Mouse (Mus musculus) heart, postnatal 0 days (tissue): ENCODE results near the gene Rora. TPM values are rescaled to one million over a fixed set of nuclear protein-coding genes. Genes with fewer than 3 reads are reported as not detected.
A peak's percentile ranks its signal among the peaks of the same experiment; 100 is the strongest.

Experiments used
- ATAC-seq: fragments of 200-750 bp; cut with Nextera tagmentation; 2 replicates; pipeline ENCODE4 v1.8.0; 2017; ENCODE audit warnings: low read depth, moderate number of reproducible peaks, moderate library complexity; ENCODE audit not compliant: insufficient read depth
- DNase-seq: peaks from one replicate; pipeline ENCODE4 v3.0.0-alpha.2; 2016; ENCODE audit warnings: low spot score
- H3K27ac ChIP-seq: fragments of 300-500 bp; sonication (generic); 2 replicates; pipeline ENCODE4 v1.5.1; 2014; ENCODE audit warnings: low read depth, mild to moderate bottlenecking
- H3K27me3 ChIP-seq: fragments of 300-500 bp; sonication (generic); 2 replicates; pipeline ENCODE4 v1.6.1; 2014; ENCODE audit warnings: low read length, mixed read lengths; ENCODE audit not compliant: control insufficient read depth, insufficient read depth
- H3K36me3 ChIP-seq: fragments of 300-500 bp; sonication (generic); replicated peaks from 2 replicates; pipeline ENCODE4 v1.6.1; 2014; ENCODE audit warnings: low read length, mixed read lengths; ENCODE audit not compliant: control insufficient read depth, insufficient read depth
- H3K4me1 ChIP-seq: fragments of 300-500 bp; sonication (generic); 2 replicates; pipeline ENCODE4 v1.6.1; 2014; ENCODE audit warnings: antibody characterized with exemption; ENCODE audit not compliant: control insufficient read depth, insufficient read depth
- H3K4me2 ChIP-seq: fragments of 300-500 bp; sonication (generic); 2 replicates; pipeline ENCODE4 v1.6.1; 2014; ENCODE audit warnings: low read depth, mild to moderate bottlenecking, low read length, moderate library complexity
- H3K4me3 ChIP-seq: fragments of 300-500 bp; sonication (generic); 2 replicates; pipeline ENCODE4 v1.5.1; 2014; ENCODE audit warnings: low read depth, low read length
- H3K9ac ChIP-seq: fragments of 300-500 bp; sonication (generic); replicated peaks from 2 replicates; pipeline ENCODE4 v1.6.1; 2014; ENCODE audit warnings: low read depth, low read length, mixed read lengths
- H3K9me3 ChIP-seq: fragments of 300-500 bp; sonication (generic); replicated peaks from 2 replicates; pipeline ENCODE4 v1.6.1; 2016; ENCODE audit warnings: low read length; ENCODE audit not compliant: control insufficient read depth
- CTCF ChIP-seq: IDR thresholded peaks from 2 replicates; pipeline ENCODE4 v1.5.1; 2016; ENCODE audit warnings: antibody characterized with exemption, control low read depth, low read depth
- EP300 ChIP-seq: IDR thresholded peaks from 2 replicates; pipeline ENCODE4 v1.6.1; 2016; ENCODE audit warnings: antibody characterized with exemption, low read depth
- WGBS: fragments of 180-500 bp; shearing (Covaris S2); extraction: QIAGEN DNeasy Blood & Tissue Kit; methylation state at CpG from one replicate; pipeline ENCODE4 v1.1.7; 2014; 5-methylcytosine and 5-hydroxymethylcytosine counted together
- polyA plus RNA-seq: library from polyadenylated mRNA; unstranded; fragments of >200 nt; fragmentation: Nextera tagmentation; extraction: Ambion mirVana; gene quantifications from 2 replicates; pipeline ENCODE4 v1.2.1, GENCODE M21; 2015
- total RNA-seq: library from RNA; depleted of rRNA; stranded (reverse); fragments of >200 nt; gene quantifications from 2 replicates; pipeline ENCODE4 v1.2.3, GENCODE M21; 2014; ENCODE audit warnings: low replicate concordance

Gene Rora
- total and polyA plus RNA-seq, 2 experiments from 2014 or later: 7.9 to 9.8 TPM

- Histone ChIP-seq H3K27ac (no peak overlapping the region), H3K27me3 (no peaks in the 10 kb centered on the region), H3K4me1 (no peaks in the 10 kb centered on the region), H3K36me3 (no peaks in the 10 kb centered on the region), H3K9ac (no peak overlapping the region), H3K4me2 (no peak overlapping the region), H3K9me3 (no peaks in the 10 kb centered on the region), H3K4me3 (no peak overlapping the region)
- no peak for DNase-seq
- TF ChIP-seq EP300: no peak
- no peak for TF ChIP-seq CTCF
- peak; percentile 39; the same call in 1 of the 2 replicates for ATAC-seq
These were observed 166.9 kb downstream of the Rora start for GRCm38 (mm10) chr9:68820478-68820877.

GRCm38 (mm10) chr9:68821388-68821787, 167.8 kb downstream of the Rora start:
- Histone ChIP-seq H3K9me3 (no peaks in the 10 kb centered on the region), H3K4me3 (no peak overlapping the region), H3K4me2 (no peak overlapping the region), H3K27ac (no peak overlapping the region), H3K4me1 (no peaks in the 10 kb centered on the region), H3K9ac (no peak overlapping the region), H3K27me3 (no peaks in the 10 kb centered on the region), H3K36me3 (no peaks in the 10 kb centered on the region)
- ATAC-seq (no peak), DNase-seq (no peak)
- TF ChIP-seq CTCF: no peak
- 77% methylated on average over 1 of the region's 1 CpGs for WGBS

GRCm38 (mm10) chr9:68823292-68823691, 169.7 kb downstream of the Rora start:
- TF ChIP-seq CTCF: no peak
- no peak for TF ChIP-seq EP300
- Histone ChIP-seq H3K4me1 (no peaks in the 10 kb centered on the region), H3K27ac (no peak overlapping the region), H3K36me3 (no peaks in the 10 kb centered on the region), H3K4me2 (no peak overlapping the region), H3K27me3 (no peaks in the 10 kb centered on the region), H3K9ac (no peak overlapping the region), H3K4me3 (no peak overlapping the region), H3K9me3 (no peaks in the 10 kb centered on the region)
- WGBS: 89% methylated on average over 5 of the region's 5 CpGs
- no peak for DNase-seq
- no peak for ATAC-seq

GRCm38 (mm10) chr9:68825107-68825506, 171.5 kb downstream of the Rora start:
- H3K4me2 ChIP-seq: no peak overlapping the region
- no peak overlapping the region for H3K27ac ChIP-seq
- H3K4me3 ChIP-seq: no peak overlapping the region
- ATAC-seq: no peak
- no peak for DNase-seq
- H3K9me3 ChIP-seq: no peaks in the 10 kb centered on the region
- WGBS: 73% methylated on average over 4 of the region's 4 CpGs
- no peaks in the 10 kb centered on the region for H3K4me1 ChIP-seq
- H3K27me3 ChIP-seq: no peaks in the 10 kb centered on the region
- no peak for TF ChIP-seq EP300
- TF ChIP-seq CTCF: no peak
- no peaks in the 10 kb centered on the region for H3K36me3 ChIP-seq
- no peak overlapping the region for H3K9ac ChIP-seq

GRCm38 (mm10) chr9:68825841-68826240, 172.3 kb downstream of the Rora start:
- Histone ChIP-seq H3K27ac (no peak overlapping the region), H3K9ac (no peak overlapping the region), H3K4me3 (no peak overlapping the region), H3K4me1 (no peaks in the 10 kb centered on the region), H3K4me2 (no peak overlapping the region), H3K36me3 (no peaks in the 10 kb centered on the region), H3K9me3 (no peaks in the 10 kb centered on the region), H3K27me3 (no peaks in the 10 kb centered on the region)
- ATAC-seq: no peak
- no peak for DNase-seq
- WGBS: 84% methylated on average over 3 of the region's 3 CpGs
- no peak for TF ChIP-seq CTCF
- no peak for TF ChIP-seq EP300

- no peaks in the 10 kb centered on the region for H3K36me3 ChIP-seq
- no peaks in the 10 kb centered on the region for H3K27me3 ChIP-seq
- DNase-seq: no peak
- WGBS: 56% methylated on average over 3 of the region's 3 CpGs
- no peak overlapping the region for H3K4me2 ChIP-seq
- H3K9me3 ChIP-seq: no peaks in the 10 kb centered on the region
- no peaks in the 10 kb centered on the region for H3K4me1 ChIP-seq
- TF ChIP-seq EP300: no peak
- TF ChIP-seq CTCF: no peak
- ATAC-seq: no peak
- H3K9ac ChIP-seq: no peak overlapping the region
- no peak overlapping the region for H3K27ac ChIP-seq
- no peak overlapping the region for H3K4me3 ChIP-seq
These were observed 173.9 kb downstream of the Rora start for GRCm38 (mm10) chr9:68827441-68827840.
